Mouse (Mus musculus) gastrocnemius, adult 2 months (tissue): ENCODE measurements around the gene Haspin. TPM values are rescaled to one million over a fixed set of nuclear protein-coding genes. Genes with fewer than 3 reads are reported as not detected.
A peak's percentile ranks its signal among the peaks of the same experiment; 100 is the strongest.
"Not testable (repeated sequence)": the region's sequence is repeated elsewhere in the genome, so short reads cannot be mapped to it uniquely, and the experiment has no call there.

ENCODE experiments used
- DNase-seq: peaks from one replicate; pipeline ENCODE4 v3.0.0; 2022
- H3K27ac ChIP-seq: fragments of 200-600 bp; 2 replicates; pipeline ENCODE4 v1.8.1; 2022; ENCODE audit warnings: mild to moderate bottlenecking
- H3K4me3 ChIP-seq: fragments of 200-600 bp; 2 replicates; pipeline ENCODE4 v1.8.1; 2022; ENCODE audit warnings: mild to moderate bottlenecking, moderate library complexity
- CTCF ChIP-seq: fragments of 200-600 bp; IDR thresholded peaks from 2 replicates; pipeline ENCODE4 v1.8.1; 2022; ENCODE audit warnings: antibody characterized with exemption, mild to moderate bottlenecking, moderate library complexity
- intact Hi-C: fragments of 180-260 bp; cut with DNase I; formaldehyde crosslinking; loops from one replicate; pipeline ENCODE4 v1.15.1; 2025
- total RNA-seq, 2 experiments: library from RNA; stranded (reverse); gene quantifications; 2 replicates each; pipeline ENCODE4 v1.2.3; 2021

The Haspin gene
- total RNA-seq, 2 experiments from 2014 or later: 0.08 TPM; not detected in 1

GRCm38 (mm10) chr11:73134222-73134621, 3.9 kb downstream of the Haspin start:
- no peak overlapping the region for H3K4me3 ChIP-seq
- H3K27ac ChIP-seq: no peak overlapping the region
- DNase-seq: no peak
- TF ChIP-seq CTCF: no peak
- intact Hi-C loops: no loop called here

- H3K4me3 ChIP-seq: no peak overlapping the region
- DNase-seq: no peak
- no peak for TF ChIP-seq CTCF
- intact Hi-C loops: no loop called here
- no peak overlapping the region for H3K27ac ChIP-seq
Observed at GRCm38 (mm10) chr11:73132999-73133398, 5.1 kb downstream of the Haspin start.

- intact Hi-C loops: no loop called here
- H3K27ac ChIP-seq: peak overlapping the region; percentile 57; the same call in 1 of the 2 replicates
- TF ChIP-seq CTCF: peak; percentile 42
- H3K4me3 ChIP-seq: no peak overlapping the region
- no peak for DNase-seq
Observed at GRCm38 (mm10) chr11:73131020-73131419, 7.1 kb downstream of the Haspin start.

- no peak for TF ChIP-seq CTCF
- intact Hi-C loops: no loop called here
- no peak for DNase-seq
- Histone ChIP-seq H3K27ac (no peak overlapping the region), H3K4me3 (no peak overlapping the region)
Observed at GRCm38 (mm10) chr11:73126495-73126894, 11.6 kb downstream of the Haspin start.

- no peak for TF ChIP-seq CTCF
- intact Hi-C loops: no loop called here
Observed at GRCm38 (mm10) chr11:73111414-73111813, 26.7 kb downstream of the Haspin start.

GRCm38 (mm10) chr11:73109941-73110340, 28.2 kb downstream of the Haspin start:
- Histone ChIP-seq H3K27ac (no peak overlapping the region), H3K4me3 (no peak overlapping the region)
- no peak for TF ChIP-seq CTCF
- no peak for DNase-seq
- intact Hi-C loops: no loop called here

More at GRCm38 (mm10) chr11:73111414-73111813, 26.7 kb downstream of the Haspin start:
- no peak for DNase-seq
- Histone ChIP-seq H3K4me3 (no peak overlapping the region), H3K27ac (no peak overlapping the region)

GRCm38 (mm10) chr11:73108898-73109625, 29.0 kb downstream of the Haspin start:
- TF ChIP-seq CTCF: no peak
- intact Hi-C loops: no loop called here
- DNase-seq: no peak
- Histone ChIP-seq H3K4me3 (no peak overlapping the region), H3K27ac (no peak overlapping the region)

GRCm38 (mm10) chr11:73108195-73108897, 29.7 kb downstream of the Haspin start:
- H3K27ac ChIP-seq: no peak overlapping the region
- no peak for DNase-seq
- TF ChIP-seq CTCF: no peak
- intact Hi-C loops: no loop called here
- H3K4me3 ChIP-seq: no peak overlapping the region

- H3K27ac ChIP-seq, H3K4me3 ChIP-seq, intact Hi-C loops: not testable (repeated sequence)
- DNase-seq: peak; percentile 49
- TF ChIP-seq CTCF: peak; percentile 57
Observed at GRCm38 (mm10) chr11:73107358-73107757, 30.7 kb downstream of the Haspin start.

GRCm38 (mm10) chr11:73105246-73105645, 32.8 kb downstream of the Haspin start:
- no peak for TF ChIP-seq CTCF
- no peak for DNase-seq
- intact Hi-C loops: no loop called here
- Histone ChIP-seq H3K4me3 (no peak overlapping the region), H3K27ac (no peak overlapping the region)

- no peak for DNase-seq
- no peak overlapping the region for H3K4me3 ChIP-seq
- TF ChIP-seq CTCF: no peak
- intact Hi-C loops: no loop called here
- H3K27ac ChIP-seq: no peak overlapping the region
Observed at GRCm38 (mm10) chr11:73101308-73101707, 36.8 kb downstream of the Haspin start.

- intact Hi-C loops: no loop called here
- no peak overlapping the region for H3K27ac ChIP-seq
- TF ChIP-seq CTCF: no peak
- DNase-seq: no peak
- no peak overlapping the region for H3K4me3 ChIP-seq
Observed at GRCm38 (mm10) chr11:73099976-73100750, 37.9 kb downstream of the Haspin start.

GRCm38 (mm10) chr11:73098860-73099259, 39.2 kb downstream of the Haspin start:
- intact Hi-C loops: no loop called here

More at GRCm38 (mm10) chr11:73098860-73099259, 39.2 kb downstream of the Haspin start:
- TF ChIP-seq CTCF: no peak
- Histone ChIP-seq H3K27ac (no peak overlapping the region), H3K4me3 (no peak overlapping the region)
- no peak for DNase-seq
